Mouse (Mus musculus): ENCODE measurements at regions not wholly inside any gene's neighbourhood (a gene's known extent, or its start where the extent isn't known, plus 50 kb on each side); places are given as distances from the start of the nearest gene placed in this dataset.

- TF ChIP-seq CTCF (IDR thresholded peaks at IDR 0.05; ENCODE audit: borderline replicate concordance, extremely low read depth, insufficient read depth, insufficient read length) (no peak), POLR2A (IDR thresholded peaks at IDR 0.05; ENCODE audit: borderline replicate concordance, extremely low read depth, insufficient read depth, insufficient read length, poor library complexity, severe bottlenecking) (no peak)
- no peak for DNase-seq (ENCODE audit: low read depth)
Measured at GRCm38 (mm10) chr1:143200971-143201370, 439.5 kb upstream of the B3galt2 start.

- no peak for DNase-seq (ENCODE audit: low read depth)
- no peak for TF ChIP-seq CTCF (IDR thresholded peaks at IDR 0.05; ENCODE audit: borderline replicate concordance, extremely low read depth, insufficient read depth, insufficient read length)
- TF ChIP-seq POLR2A (IDR thresholded peaks at IDR 0.05; ENCODE audit: borderline replicate concordance, extremely low read depth, insufficient read depth, insufficient read length, poor library complexity, severe bottlenecking): no peak
Measured at GRCm38 (mm10) chr1:143202182-143202581, 438.3 kb upstream of the B3galt2 start.

GRCm38 (mm10) chr1:143204070-143204469, 436.4 kb upstream of the B3galt2 start:
- TF ChIP-seq POLR2A (IDR thresholded peaks at IDR 0.05; ENCODE audit: borderline replicate concordance, extremely low read depth, insufficient read depth, insufficient read length, poor library complexity, severe bottlenecking) (no peak), CTCF (IDR thresholded peaks at IDR 0.05; ENCODE audit: borderline replicate concordance, extremely low read depth, insufficient read depth, insufficient read length) (no peak)
- DNase-seq (ENCODE audit: low read depth): no peak

- peak; percentile 50 for DNase-seq (ENCODE audit: low read depth)
- TF ChIP-seq CTCF (IDR thresholded peaks at IDR 0.05; ENCODE audit: borderline replicate concordance, extremely low read depth, insufficient read depth, insufficient read length) (no peak), POLR2A (IDR thresholded peaks at IDR 0.05; ENCODE audit: borderline replicate concordance, extremely low read depth, insufficient read depth, insufficient read length, poor library complexity, severe bottlenecking) (no peak)
Measured at GRCm38 (mm10) chr1:143206995-143207394, 433.5 kb upstream of the B3galt2 start.

GRCm38 (mm10) chr1:143207399-143208065, 432.9 kb upstream of the B3galt2 start:
- TF ChIP-seq POLR2A (IDR thresholded peaks at IDR 0.05; ENCODE audit: borderline replicate concordance, extremely low read depth, insufficient read depth, insufficient read length, poor library complexity, severe bottlenecking) (no peak), CTCF (IDR thresholded peaks at IDR 0.05; ENCODE audit: borderline replicate concordance, extremely low read depth, insufficient read depth, insufficient read length) (no peak)
- peak; percentile 43 for DNase-seq (ENCODE audit: low read depth)

- TF ChIP-seq POLR2A (IDR thresholded peaks at IDR 0.05; ENCODE audit: borderline replicate concordance, extremely low read depth, insufficient read depth, insufficient read length, poor library complexity, severe bottlenecking) (no peak), CTCF (IDR thresholded peaks at IDR 0.05; ENCODE audit: borderline replicate concordance, extremely low read depth, insufficient read depth, insufficient read length) (no peak)
Measured at GRCm38 (mm10) chr1:143217401-143217800, 423.1 kb upstream of the B3galt2 start.

GRCm38 (mm10) chr1:143231969-143232368, 408.5 kb upstream of the B3galt2 start:
- no peak for DNase-seq (ENCODE audit: low read depth)
- no peak for TF ChIP-seq POLR2A (IDR thresholded peaks at IDR 0.05; ENCODE audit: borderline replicate concordance, extremely low read depth, insufficient read depth, insufficient read length, poor library complexity, severe bottlenecking)
- no peak for TF ChIP-seq CTCF (IDR thresholded peaks at IDR 0.05; ENCODE audit: borderline replicate concordance, extremely low read depth, insufficient read depth, insufficient read length)

More at GRCm38 (mm10) chr1:143217401-143217800, 423.1 kb upstream of the B3galt2 start:
- DNase-seq (ENCODE audit: low read depth): no peak

GRCm38 (mm10) chr1:143258470-143259215, 381.8 kb upstream of the B3galt2 start:
- peak; percentile 73 for DNase-seq (ENCODE audit: low read depth)
- TF ChIP-seq POLR2A (IDR thresholded peaks at IDR 0.05; ENCODE audit: borderline replicate concordance, extremely low read depth, insufficient read depth, insufficient read length, poor library complexity, severe bottlenecking): no peak
- no peak for TF ChIP-seq CTCF (IDR thresholded peaks at IDR 0.05; ENCODE audit: borderline replicate concordance, extremely low read depth, insufficient read depth, insufficient read length)

- TF ChIP-seq CTCF (IDR thresholded peaks at IDR 0.05; ENCODE audit: borderline replicate concordance, extremely low read depth, insufficient read depth, insufficient read length): no peak
- no peak for DNase-seq (ENCODE audit: low read depth)
Measured at GRCm38 (mm10) chr1:143263263-143264038, 377.0 kb upstream of the B3galt2 start.

- DNase-seq (ENCODE audit: low read depth): peak; percentile 73
- TF ChIP-seq CTCF (IDR thresholded peaks at IDR 0.05; ENCODE audit: borderline replicate concordance, extremely low read depth, insufficient read depth, insufficient read length): no peak
- TF ChIP-seq POLR2A (IDR thresholded peaks at IDR 0.05; ENCODE audit: borderline replicate concordance, extremely low read depth, insufficient read depth, insufficient read length, poor library complexity, severe bottlenecking): no peak
Measured at GRCm38 (mm10) chr1:143265216-143265615, 375.2 kb upstream of the B3galt2 start.

GRCm38 (mm10) chr1:143286274-143286967, 354.0 kb upstream of the B3galt2 start:
- TF ChIP-seq CTCF (IDR thresholded peaks at IDR 0.05; ENCODE audit: borderline replicate concordance, extremely low read depth, insufficient read depth, insufficient read length) (no peak), POLR2A (IDR thresholded peaks at IDR 0.05; ENCODE audit: borderline replicate concordance, extremely low read depth, insufficient read depth, insufficient read length, poor library complexity, severe bottlenecking) (no peak)
- no peak for DNase-seq (ENCODE audit: low read depth)
